Mouse (Mus musculus) heart, embryonic 15.5 days (tissue): ENCODE measurements around the gene Ssrp1. TPM values are rescaled to one million over a fixed set of nuclear protein-coding genes. Genes with fewer than 3 reads are reported as not detected.

Experiments
- ATAC-seq: fragments of 200-750 bp; cut with Nextera tagmentation; replicated peaks from 2 replicates; pipeline ENCODE4 v1.8.0; 2017; ENCODE audit warnings: low read depth, moderate TSS enrichment; ENCODE audit not compliant: insufficient number of reproducible peaks, insufficient read depth, low FRiP score
- H3K27ac ChIP-seq: fragments of 300-500 bp; sonication (generic); 2 replicates; pipeline ENCODE4 v1.5.1; 2015; ENCODE audit warnings: mild to moderate bottlenecking, inconsistent platforms
- H3K27me3 ChIP-seq: fragments of 300-500 bp; sonication (generic); 2 replicates; pipeline ENCODE4 v1.6.1; 2015; ENCODE audit warnings: inconsistent platforms
- H3K36me3 ChIP-seq: fragments of 300-500 bp; sonication (generic); 2 replicates; pipeline ENCODE4 v1.6.1; 2015; ENCODE audit warnings: mild to moderate bottlenecking, inconsistent platforms
- H3K4me1 ChIP-seq: fragments of 300-500 bp; sonication (generic); replicated peaks from 2 replicates; pipeline ENCODE4 v1.6.1; 2015; ENCODE audit warnings: inconsistent platforms
- H3K4me2 ChIP-seq: fragments of 300-500 bp; sonication (generic); 2 replicates; pipeline ENCODE4 v1.6.1; 2015; ENCODE audit warnings: inconsistent platforms, mild to moderate bottlenecking, moderate library complexity
- H3K4me3 ChIP-seq: fragments of 300-500 bp; sonication (generic); 2 replicates; pipeline ENCODE4 v1.5.1; 2015; ENCODE audit warnings: mild to moderate bottlenecking, inconsistent platforms
- H3K9ac ChIP-seq: fragments of 300-500 bp; sonication (generic); 2 replicates; pipeline ENCODE4 v1.6.1; 2015; ENCODE audit warnings: mild to moderate bottlenecking, inconsistent platforms
- H3K9me3 ChIP-seq: fragments of 300-500 bp; sonication (generic); replicated peaks from 2 replicates; pipeline ENCODE4 v1.6.1; 2016; ENCODE audit warnings: inconsistent platforms
- WGBS: fragments of 180-500 bp; shearing (Covaris S2); methylation state at CpG from one replicate; pipeline ENCODE4 v1.1.7; 2015; ENCODE audit warnings: mixed read lengths; 5-methylcytosine and 5-hydroxymethylcytosine counted together
- polyA plus RNA-seq: library from polyadenylated mRNA; unstranded; fragments of >200 nt; fragmentation: Nextera tagmentation; extraction: Ambion mirVana; gene quantifications from 2 replicates; pipeline ENCODE4 v1.2.1, GENCODE M21; 2015

Ssrp1 gene
- polyA plus RNA-seq, 1 experiment from 2014 or later, result 104 TPM

GRCm38 (mm10) chr2:85091325-85091724 is 54.3 kb downstream of the Ssrp1 start:
- Histone ChIP-seq H3K27me3 (no peaks in the 10 kb centered on the region), H3K27ac (no peak overlapping the region), H3K4me2 (no peak overlapping the region), H3K4me1 (peaks cover 9% of the 10 kb centered on the region), H3K9ac (no peak overlapping the region), H3K36me3 (no peaks in the 10 kb centered on the region), H3K4me3 (no peak overlapping the region), H3K9me3 (no peaks in the 10 kb centered on the region)
- WGBS, result 88% methylated on average over 4 of the region's 4 CpGs
- ATAC-seq, result no peak

GRCm38 (mm10) chr2:85093376-85093775 is 56.3 kb downstream of the Ssrp1 start:
- H3K36me3 ChIP-seq, result no peaks in the 10 kb centered on the region
- ATAC-seq, result no peak
- no peaks in the 10 kb centered on the region for H3K27me3 ChIP-seq
- H3K9me3 ChIP-seq, result no peaks in the 10 kb centered on the region
- no peak overlapping the region for H3K4me3 ChIP-seq
- WGBS, result 83% methylated on average over 1 of the region's 1 CpGs
- H3K9ac ChIP-seq, result no peak overlapping the region
- peaks cover 9% of the 10 kb centered on the region for H3K4me1 ChIP-seq
- H3K4me2 ChIP-seq, result no peak overlapping the region
- H3K27ac ChIP-seq, result no peak overlapping the region

GRCm38 (mm10) chr2:85095906-85096305 is 58.9 kb downstream of the Ssrp1 start:
- H3K9me3 ChIP-seq, result no peaks in the 10 kb centered on the region
- no peak overlapping the region for H3K27ac ChIP-seq
- H3K36me3 ChIP-seq, result no peaks in the 10 kb centered on the region
- 66% methylated on average over 5 of the region's 5 CpGs for WGBS
- no peak for ATAC-seq
- H3K4me2 ChIP-seq, result no peak overlapping the region
- H3K27me3 ChIP-seq, result no peaks in the 10 kb centered on the region
- H3K9ac ChIP-seq, result no peak overlapping the region
- H3K4me1 ChIP-seq, result peaks cover 12% of the 10 kb centered on the region
- no peak overlapping the region for H3K4me3 ChIP-seq

Other genes starting within 250 kb of the Ssrp1 start
- gene Ube2l6, start 238.4 kb upstream of the Ssrp1 start, polyA plus RNA-seq, result 128 and 145 TPM in 2 replicates
- 0.25 and 0.38 TPM in 2 replicates for gene Smtnl1, start 214.6 kb upstream of the Ssrp1 start, polyA plus RNA-seq
- 76.6 TPM in 2 replicates for gene Timm10, start 210.2 kb upstream of the Ssrp1 start, polyA plus RNA-seq
- gene Slc43a1, start 198.4 kb upstream of the Ssrp1 start, polyA plus RNA-seq, result 8.6 and 11.5 TPM in 2 replicates
- 1.9 and 2.1 TPM in 2 replicates for gene Rtn4rl2, start 150.5 kb upstream of the Ssrp1 start, polyA plus RNA-seq
- gene Slc43a3, start 100.7 kb upstream of the Ssrp1 start, polyA plus RNA-seq, result 35.8 and 40.8 TPM in 2 replicates
- 0.35 and 0.57 TPM in 2 replicates for gene Prg2, start 56.8 kb upstream of the Ssrp1 start, polyA plus RNA-seq
- not detected in 2 replicates for gene Prg3, start 49.0 kb upstream of the Ssrp1 start, polyA plus RNA-seq
- 0.33 and 0.68 TPM in 2 replicates for gene P2rx3, start 228 bp downstream of the Ssrp1 start, polyA plus RNA-seq
- gene Tnks1bp1, start 10.8 kb downstream of the Ssrp1 start, polyA plus RNA-seq, result 23.9 and 31.7 TPM in 2 replicates
- gene Aplnr, start 99.0 kb downstream of the Ssrp1 start, polyA plus RNA-seq, result 36.0 and 47.7 TPM in 2 replicates
- 0.37 and 0.48 TPM in 2 replicates for gene Lrrc55, start 160.0 kb downstream of the Ssrp1 start, polyA plus RNA-seq